Mouse (Mus musculus) urinary bladder, postnatal 36 days (tissue): ENCODE measurements around the gene Cyp2e1.
"Not testable (repeated sequence)": the region's sequence is repeated elsewhere in the genome, so short reads cannot be mapped to it uniquely, and the experiment has no call there.

Source experiments
- DNase-seq, 2 experiments: peaks; one replicate each; pipeline ENCODE4 v3.0.0; 2022; ENCODE audit warnings: low spot score in 2 of 2, mixed read lengths in 1 of 2

Cyp2e1 gene

GRCm38 (mm10) chr7:140763447-140764020, at the start of gene Cyp2e1:
Gene Cyp2e1, plus strand, starts transcription at chr7:140763739.
- DNase-seq = peak in 1 of 2 experiments; percentile 30

GRCm38 (mm10) chr7:140717155-140718055, 46.1 kb upstream of the Cyp2e1 start:
- DNase-seq = peak in 1 of 2 experiments; percentile 43

DNA sequence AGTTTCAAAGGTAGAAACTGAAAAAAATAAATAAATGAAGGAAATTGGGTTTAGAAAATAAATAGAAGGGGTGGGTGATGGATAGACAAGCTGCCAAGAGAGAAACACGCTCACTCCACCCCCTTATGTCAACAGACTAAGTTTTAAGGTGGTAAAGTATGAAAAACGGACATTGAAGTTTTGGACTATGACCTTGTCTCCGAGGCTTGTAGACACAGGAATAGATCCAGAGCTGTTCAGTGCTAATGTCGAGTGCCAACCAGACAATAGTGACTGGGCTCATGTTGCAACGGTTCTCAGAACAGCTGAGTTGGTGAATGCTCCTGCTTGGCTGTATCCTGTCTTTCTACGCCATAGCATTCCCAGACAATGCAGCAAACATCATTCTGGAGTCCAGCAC, 42.4 kb upstream of the Cyp2e1 start:
- no peak for DNase-seq

DNA sequence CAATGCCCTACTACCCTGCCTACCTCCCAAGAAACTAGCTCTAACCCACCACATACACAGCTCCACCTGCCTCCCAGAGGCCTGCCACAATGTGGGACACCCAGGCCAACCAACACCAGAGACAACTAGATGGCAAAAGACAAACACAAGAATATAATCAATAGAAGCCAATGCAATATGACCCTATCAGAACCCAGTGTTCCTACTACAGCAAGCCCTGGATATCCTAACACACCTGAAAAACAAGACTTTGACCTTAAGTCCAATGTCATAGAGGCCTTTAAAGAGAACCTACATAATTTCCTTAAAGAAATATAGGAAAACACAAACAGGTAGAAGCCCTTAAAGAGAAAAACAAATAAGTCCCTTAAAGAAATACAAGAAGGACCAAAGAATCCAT, 38.0 kb upstream of the Cyp2e1 start:
- no peak for DNase-seq

DNA sequence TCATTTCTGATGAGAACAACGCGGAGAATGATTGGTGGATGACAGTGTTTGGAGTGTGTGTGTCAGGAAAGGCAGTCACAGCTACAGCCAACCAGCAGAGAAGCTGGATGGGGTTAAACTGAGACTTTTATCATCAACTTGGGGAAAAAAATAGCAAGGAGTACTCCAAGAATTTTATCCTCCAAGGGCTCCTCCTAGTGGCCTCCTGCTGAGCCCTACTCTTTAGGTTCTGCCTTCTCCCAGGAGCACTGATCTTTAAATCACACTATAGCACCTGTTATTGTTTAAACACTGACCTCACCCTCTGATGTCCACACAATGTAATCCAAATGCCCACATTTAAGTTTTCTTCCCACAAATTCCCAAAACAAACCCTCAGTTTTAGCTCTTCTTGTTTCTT, 30.4 kb upstream of the Cyp2e1 start:
- DNase-seq = no peak

DNA sequence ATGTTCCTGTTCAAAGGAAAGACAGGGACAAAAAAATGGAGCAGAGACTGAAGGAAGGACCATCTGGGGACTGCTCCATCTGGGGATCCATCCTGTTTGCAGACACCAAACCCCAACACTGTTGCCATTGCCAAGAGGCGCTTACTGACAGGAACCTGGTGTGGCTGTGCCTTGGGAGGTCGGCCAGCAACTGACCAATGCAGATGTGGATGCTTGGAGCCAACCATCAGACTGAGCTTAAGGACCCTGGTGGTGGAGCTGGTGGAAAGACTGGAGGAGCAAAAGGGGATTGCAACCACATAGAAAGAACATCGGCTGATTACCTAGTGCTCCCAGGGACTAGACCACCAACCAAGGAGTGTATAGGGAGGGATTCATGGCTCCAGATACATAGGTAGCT, 16.1 kb upstream of the Cyp2e1 start:
- DNase-seq = no peak

DNA sequence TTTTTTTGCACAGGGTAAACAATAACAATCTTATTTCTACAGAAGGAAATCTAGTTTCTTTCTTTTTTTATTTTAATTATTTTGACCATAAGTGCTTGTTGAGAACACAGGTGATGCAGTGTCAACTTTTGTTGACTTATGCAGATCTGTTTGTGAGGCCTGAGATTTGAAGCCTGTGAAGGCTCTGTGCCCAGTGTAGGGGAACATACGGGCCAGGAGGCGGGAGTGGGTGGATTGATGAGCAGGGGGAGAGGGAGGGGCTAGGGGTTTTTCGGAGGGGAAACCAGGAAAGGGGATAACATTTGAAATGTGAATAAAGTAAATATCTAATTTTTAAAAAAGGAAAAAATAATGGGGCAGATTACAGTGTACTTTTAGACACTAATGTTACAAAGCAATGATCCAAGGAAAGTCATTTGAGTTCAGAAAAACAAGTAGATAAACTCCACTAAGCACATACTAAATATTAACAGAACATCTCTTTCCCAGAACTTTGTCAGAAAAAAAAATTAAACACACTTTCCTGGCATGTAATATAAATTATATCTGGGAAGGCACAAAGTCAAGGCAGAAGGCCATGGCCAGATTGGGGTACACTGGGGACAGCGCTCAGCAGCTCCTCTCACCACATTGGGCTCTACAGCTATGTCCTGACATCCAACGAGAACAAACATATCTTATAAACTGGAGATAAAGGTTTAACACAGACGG, 15.3 kb upstream of the Cyp2e1 start:
- DNase-seq = no peak

DNA sequence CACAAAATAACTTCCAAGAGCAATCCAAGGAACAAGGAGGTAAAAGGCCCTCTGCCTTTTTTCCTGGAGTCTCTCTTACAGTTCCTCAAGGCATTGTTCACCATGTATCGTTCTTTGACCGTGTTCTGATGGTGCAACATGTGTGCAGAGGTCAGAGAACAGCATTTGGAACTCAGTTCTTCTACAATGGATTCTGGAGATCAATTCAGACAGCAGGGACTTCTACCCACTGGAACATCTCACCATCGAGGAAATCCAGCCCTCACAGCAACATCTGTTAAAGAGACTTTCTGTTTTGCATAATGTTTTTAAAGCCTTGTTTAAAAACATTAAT, 14.7 kb upstream of the Cyp2e1 start:
- DNase-seq = no peak

DNA sequence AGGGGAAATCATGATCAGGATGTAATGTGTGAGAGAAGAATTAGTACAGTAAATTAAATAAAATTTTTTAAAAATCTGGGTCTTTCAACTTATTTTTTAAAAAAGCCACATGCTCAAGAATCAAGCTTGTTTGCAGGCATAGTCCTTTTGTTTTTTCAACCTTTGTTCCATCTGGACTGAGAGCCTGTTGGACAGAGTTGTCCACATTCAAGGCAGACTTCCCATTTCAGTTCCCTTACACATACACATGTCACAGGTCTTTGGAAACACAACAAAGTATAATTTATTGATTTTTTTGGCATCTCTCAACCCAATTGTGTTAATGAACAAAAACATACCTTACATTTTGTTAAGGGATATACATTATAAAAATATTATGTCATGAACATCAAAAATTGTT, 9.0 kb upstream of the Cyp2e1 start:
- DNase-seq = no peak

DNA sequence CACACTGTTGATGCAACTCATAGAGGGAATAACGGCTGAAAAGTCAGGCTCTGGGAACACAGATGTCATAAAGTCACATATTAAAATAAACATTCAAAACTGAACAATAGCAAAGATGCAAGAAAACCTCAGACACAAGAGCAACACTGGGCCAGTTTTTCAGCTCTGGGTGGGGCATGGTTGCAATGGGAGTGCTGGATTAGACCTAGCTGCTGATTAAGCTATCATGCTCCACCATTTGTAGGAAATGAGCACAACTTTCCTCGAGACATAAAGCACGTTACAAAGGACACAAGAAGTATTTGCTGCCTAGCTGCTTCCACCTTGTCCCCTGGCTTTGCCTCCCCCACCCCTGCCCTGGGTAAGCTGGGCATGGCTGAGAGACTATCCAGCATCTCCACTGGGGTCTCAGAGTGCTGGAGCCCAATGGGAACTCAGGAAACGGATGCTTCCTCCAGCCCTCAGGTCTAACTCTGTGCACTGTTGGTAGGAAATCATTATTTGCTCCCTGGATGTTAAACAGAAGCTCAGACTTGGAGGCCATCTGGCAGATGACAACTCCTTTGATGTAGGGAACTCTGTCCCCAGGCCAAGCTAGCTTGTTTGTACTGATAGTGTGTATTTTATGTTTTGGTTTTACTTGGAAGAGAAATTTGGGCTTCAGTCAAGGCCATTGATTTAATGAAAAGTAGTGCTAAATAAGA, 7.2 kb upstream of the Cyp2e1 start:
- no peak for DNase-seq

DNA sequence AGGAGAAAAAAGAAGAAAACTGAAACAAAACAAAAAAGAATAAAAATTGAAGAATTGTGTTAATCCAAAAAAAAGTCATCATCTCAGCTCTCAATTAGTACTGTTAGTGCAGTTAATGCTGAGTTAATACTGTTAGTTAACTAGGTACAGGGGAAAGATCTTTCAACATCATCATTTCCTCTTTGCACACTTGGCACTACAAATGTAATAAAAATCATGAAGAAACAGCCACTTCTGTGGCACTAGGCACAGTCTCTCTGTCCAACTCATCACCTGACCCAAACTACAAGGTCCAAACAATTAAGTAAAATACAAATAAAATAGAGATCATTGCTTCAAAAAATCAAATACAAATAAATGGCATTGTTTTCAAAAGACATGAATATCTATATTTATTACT, 2.9 kb upstream of the Cyp2e1 start:
- DNase-seq = no peak

GRCm38 (mm10) chr7:140765391-140765790, 1.9 kb downstream of the Cyp2e1 start:
- not testable (repeated sequence) for DNase-seq

GRCm38 (mm10) chr7:140765888-140766739, 2.6 kb downstream of the Cyp2e1 start:
- no peak for DNase-seq

- DNase-seq = no peak
Observed at GRCm38 (mm10) chr7:140780548-140780947, 17.0 kb downstream of the Cyp2e1 start.

DNA sequence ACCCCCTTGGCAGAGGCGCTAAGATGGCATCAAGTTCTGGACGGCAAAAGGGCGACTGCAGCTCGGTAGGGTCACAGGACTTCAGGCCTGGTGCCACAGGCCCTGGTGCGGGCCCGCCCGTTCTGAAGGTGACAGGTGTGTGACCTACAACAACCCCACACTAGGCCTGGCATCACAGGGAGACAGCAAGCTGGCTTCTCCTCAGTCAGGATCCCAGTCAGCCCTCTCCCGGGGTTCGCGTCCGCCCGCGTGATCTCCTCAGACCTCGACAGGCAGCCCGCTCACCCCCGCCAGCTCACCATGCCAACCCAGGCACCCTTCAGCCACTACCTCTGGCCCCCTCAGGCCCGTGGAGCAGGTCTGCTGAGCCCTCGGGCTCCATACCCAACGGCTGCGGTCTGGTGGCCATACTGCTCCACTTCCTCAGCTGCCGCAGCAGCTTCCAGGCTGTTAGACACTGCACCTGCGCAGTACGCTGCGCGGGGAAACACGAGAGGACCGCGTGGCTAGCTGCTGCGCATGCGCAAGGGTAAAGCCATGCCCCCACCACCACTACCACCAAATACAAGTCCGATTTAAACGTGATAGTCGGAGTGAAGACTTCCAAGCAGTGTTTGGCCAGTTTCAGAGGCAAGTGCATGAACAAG, 24.0 kb downstream of the Cyp2e1 start, which contains the start of gene Syce1:
TSS of gene Syce1 (minus strand) at position 447 of the 647 bp plus-strand sequence.
- DNase-seq = no peak

DNA sequence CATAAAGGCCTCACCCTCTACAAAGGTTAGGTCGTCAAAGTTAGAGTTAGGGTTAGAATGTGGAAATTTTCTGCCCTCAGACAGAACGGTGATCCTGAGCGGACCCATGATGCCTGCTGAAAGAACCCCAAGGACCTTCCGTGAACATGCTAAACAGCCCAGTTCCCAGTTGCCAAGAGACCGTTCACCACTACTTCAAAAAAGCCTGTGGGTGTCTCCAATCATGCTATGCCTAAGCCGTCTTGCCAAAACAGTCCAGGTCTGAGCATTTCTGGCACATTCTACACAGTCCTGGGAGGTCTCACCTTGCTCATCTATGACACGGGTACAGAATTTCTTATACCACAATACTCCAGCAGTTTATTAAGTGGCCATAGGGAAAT, 24.5 kb downstream of the Cyp2e1 start:
- no peak for DNase-seq

- no peak for DNase-seq
Observed at GRCm38 (mm10) chr7:140793541-140793940, 30.0 kb downstream of the Cyp2e1 start.

DNA sequence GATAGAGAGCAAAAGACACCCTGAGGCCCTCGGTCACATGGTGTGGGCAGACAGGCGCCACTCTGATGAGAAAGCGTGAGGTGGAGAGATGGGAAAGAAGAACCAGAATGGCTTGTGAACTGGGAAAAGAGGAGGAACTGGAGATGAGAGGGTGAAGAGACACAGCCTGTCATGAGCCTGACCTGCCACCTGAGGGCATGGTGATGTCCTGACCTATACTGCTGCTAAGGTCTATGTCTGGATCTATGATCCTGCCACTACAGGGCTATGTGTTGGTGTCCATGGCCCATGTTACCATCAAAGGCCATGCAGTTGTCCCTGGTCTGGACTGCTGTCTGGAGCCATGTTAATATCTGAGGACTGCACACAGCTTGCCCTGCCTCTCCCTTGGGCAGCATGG, 34.1 kb downstream of the Cyp2e1 start:
- DNase-seq = no peak

DNA sequence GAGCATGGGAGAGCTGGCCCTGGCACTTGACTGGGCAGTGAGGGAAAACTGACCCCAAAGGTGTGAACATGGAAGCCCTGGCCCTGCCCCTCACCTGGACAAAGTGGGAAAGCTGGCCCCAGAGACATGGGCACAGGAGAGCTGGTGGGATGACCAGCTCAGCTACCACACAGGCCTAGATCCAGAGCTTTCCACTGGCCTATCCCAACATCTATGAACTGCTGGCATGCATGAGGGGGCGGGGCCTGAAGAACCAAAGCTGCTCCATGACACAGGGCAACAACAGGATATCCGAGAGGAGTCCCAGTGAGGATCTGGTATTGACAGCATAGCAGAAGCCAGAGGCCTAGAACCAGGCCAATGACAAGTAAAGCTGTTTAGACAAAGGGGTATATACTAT, 34.7 kb downstream of the Cyp2e1 start:
- no peak for DNase-seq

- no peak for DNase-seq
Observed at GRCm38 (mm10) chr7:140802629-140803028, 39.1 kb downstream of the Cyp2e1 start.

- DNase-seq = peak in 1 of 2 experiments; percentile 38
Observed at GRCm38 (mm10) chr7:140805704-140806103, 42.2 kb downstream of the Cyp2e1 start.
